Mouse (Mus musculus): ENCODE data around the gene Pdrg1.

The Pdrg1 gene

DNA sequence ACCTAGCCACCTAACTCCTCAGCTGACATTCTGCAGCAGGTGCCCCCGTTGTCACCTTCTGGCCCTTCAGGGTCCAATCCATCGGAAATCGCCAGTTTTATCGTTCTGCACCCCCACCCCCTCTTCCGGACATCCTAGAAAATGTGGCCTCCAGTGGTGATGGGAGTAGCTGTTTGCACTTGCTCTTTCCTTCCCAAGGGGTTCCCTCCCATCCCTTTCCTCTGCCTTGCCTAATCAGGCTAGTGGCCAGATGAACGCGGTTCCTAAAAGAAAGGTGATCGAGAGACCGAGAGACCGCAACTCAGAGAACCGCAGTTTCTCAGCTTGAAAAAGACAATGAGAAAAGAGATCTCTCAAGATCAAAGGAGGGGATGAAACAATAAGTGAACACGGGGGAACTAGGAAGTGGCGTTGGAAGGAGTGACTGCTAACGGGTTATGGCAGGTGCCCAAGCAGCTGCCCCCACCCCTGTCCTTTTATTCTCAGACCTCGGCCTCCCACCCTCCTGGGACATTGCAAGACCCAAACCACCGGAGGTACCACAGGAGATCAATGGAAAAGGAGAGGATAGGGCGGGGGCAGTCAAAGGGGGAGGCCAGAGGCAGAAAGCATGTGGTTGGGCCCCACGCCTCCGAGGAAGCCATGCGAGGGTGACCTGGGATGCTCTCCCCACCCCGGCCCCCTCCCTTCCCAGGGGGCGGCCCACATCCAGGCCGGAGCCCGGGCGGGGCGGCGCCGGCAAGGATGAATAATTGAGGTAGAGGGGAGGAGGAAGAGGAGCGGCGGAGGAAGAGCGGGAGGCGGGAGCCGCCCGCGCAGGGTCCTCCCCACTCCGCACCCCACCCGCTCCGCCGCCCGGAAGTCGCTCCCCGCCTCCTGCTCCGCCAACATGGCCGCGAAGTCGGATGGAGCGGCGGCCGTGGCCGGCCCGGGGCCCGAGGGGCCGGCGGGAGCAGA, 16.2 kb upstream of the Pdrg1 start, which contains the start of gene Xkr7:
TSS of gene Xkr7 (plus strand) at position 727 of the 957 bp plus-strand sequence.
- DNase-seq (ENCODE audit: low read depth, low spot score), result no peak

DNA sequence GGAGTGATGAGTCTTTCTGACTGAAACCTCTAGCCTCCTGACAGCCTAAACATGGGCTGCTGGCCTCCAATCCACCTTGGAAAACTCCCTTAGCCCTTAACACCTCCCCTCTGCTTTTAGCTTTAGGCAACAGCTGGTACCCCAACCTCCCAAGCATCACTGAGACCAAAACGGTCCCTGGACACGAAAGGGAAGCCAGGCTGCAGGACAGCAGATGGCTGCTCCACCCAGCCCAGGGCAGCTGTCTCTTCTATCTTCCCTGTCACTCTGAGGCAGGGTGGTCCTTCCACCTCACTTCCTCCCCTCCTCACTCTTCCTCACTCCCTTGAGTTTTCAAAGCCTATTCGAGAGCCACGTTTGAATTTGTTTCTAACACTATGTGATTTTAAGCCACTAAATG, 15.2 kb upstream of the Pdrg1 start:
- DNase-seq (ENCODE audit: low read depth, low spot score), result no peak

DNA sequence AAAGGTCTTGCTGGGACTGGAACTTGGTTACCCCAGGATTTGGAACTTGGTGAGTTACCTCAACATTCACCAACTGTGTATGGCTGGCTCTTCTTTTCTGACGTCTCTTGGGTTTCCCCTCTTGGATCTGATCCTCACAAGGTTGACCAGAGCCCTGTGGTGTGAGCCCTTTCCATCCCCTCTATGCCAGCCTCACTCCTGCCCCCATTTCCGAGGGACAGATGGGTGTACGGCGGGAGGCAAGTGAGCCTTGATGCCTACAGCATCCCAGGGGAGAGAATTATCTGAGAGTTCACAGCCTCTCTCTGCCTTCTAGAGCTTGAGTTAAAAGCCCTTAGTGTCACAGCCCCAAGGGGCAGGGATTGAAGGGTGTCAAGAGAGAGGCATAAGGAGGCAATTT, 12.3 kb upstream of the Pdrg1 start:
- no peak for DNase-seq (ENCODE audit: low read depth, low spot score)

DNA sequence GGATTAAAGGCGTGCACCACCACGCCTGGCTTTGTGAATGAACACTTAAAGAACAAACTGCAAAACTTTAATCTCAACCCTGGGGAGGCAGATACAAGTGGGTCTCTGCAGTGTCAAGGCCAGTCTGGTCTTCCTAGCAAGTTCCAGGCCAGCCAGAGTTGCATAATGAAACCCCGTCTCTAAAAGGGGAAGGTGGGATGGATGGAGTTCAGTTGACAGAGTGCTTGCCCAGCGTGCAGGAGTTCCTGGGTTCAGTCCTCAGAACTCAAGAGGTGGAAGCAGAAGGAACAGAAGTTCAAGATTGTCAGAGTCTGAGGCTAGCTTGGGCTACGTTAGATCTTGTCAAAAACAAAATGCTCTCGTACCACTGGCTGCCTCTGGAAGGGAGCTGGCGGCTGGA, 10.8 kb upstream of the Pdrg1 start:
- no peak for DNase-seq (ENCODE audit: low read depth, low spot score)

DNA sequence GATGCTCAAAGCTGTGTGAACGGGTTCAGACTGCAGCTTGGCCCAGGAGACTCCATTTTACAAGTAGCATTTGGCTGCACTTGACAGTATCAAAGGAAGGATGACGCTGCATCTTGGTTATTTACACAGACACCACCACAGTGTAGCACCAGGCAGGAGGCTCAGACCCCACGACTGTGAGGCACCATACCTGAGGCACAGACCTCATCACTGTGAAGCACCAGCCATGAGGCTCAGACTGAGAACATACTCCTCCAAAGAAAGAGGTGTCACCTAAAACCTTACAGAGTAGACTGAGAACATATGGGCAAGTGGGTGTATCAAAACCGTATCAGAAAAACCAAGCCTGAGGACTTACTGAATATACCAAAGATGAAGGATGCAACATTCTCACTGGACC, 7.6 kb upstream of the Pdrg1 start:
- no peak for DNase-seq (ENCODE audit: low read depth, low spot score)

DNA sequence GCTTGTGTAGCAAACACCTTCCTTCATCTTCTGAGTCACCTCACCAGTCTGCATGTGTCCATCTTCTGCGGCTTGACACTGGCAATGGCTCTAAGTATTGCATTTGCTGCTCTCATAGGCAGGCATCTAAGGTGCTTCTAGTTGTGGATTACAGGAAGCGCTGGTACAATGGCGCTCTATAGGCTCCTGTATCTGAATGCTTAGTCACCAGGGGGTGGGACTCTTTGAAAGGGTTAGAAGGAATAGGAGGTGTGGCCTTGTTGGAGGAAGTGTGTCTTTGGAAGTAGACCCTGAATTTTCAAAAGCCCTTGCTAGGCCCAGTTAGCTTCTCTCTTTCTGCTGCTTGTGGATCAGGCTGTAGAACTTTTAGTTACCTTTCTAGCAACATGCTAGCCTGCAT, 5.9 kb upstream of the Pdrg1 start:
- DNase-seq (ENCODE audit: low read depth, low spot score), result no peak

DNA sequence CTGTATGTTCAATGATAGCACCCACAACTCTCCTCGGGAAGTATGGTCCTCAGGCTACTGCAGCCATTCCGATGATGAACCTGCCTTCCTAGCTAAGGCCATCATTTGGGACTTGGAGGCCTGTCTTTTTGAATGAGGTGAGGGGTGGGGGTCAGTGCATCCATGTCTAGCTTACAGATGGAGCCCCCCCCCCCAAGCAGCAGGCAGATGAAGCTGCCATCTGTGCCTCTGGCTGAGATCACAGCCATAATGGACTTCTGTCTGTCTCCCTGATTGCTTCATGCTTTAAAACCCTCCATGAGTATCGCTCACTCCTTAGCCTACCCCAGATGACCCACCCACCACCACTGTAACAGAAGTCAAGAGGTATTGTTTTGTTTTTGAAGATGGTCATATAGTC, 4.1 kb upstream of the Pdrg1 start:
- no peak for DNase-seq (ENCODE audit: low read depth, low spot score)

DNA sequence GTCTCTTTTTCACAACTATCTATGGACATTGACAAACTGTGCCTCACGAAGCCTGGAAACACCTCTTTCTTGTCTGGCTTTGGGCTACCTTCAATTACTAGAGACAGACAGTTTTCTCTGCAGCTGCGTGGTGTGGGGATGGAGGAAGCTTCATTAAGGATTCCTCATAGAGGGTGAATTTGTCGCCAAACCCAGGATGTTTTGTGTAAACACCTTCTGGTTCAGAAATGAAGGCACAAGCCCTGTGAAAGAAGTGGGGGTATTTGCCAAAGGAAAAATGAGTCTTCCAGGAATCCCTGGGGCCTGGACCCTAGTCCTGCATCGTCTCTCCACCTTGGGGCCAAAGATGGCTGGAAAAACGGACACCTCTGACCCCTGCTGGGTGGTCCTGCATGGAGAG, 1.6 kb upstream of the Pdrg1 start:
- DNase-seq (ENCODE audit: low read depth, low spot score), result no peak

DNA sequence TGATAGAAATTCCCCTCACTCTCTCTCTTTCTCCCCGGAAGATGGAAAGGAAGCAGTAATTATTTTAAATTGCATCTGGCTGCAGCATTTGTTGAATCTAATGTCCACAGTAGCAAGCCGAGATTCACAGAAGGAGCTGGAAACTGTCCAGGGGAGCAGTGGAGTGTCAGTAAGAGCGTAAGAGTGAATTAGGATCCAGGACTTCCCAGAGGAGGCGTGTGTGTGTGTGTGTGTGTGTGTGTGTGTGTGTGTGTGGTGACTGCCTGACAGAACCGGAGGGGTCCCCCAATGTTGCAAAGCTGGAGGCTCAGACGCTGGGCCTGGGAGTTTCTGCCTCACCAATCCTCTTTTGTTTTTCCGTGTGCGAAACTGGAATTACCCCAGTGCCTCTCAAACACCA, 577 bp upstream of the Pdrg1 start:
- no peak for DNase-seq (ENCODE audit: low read depth, low spot score)

DNA sequence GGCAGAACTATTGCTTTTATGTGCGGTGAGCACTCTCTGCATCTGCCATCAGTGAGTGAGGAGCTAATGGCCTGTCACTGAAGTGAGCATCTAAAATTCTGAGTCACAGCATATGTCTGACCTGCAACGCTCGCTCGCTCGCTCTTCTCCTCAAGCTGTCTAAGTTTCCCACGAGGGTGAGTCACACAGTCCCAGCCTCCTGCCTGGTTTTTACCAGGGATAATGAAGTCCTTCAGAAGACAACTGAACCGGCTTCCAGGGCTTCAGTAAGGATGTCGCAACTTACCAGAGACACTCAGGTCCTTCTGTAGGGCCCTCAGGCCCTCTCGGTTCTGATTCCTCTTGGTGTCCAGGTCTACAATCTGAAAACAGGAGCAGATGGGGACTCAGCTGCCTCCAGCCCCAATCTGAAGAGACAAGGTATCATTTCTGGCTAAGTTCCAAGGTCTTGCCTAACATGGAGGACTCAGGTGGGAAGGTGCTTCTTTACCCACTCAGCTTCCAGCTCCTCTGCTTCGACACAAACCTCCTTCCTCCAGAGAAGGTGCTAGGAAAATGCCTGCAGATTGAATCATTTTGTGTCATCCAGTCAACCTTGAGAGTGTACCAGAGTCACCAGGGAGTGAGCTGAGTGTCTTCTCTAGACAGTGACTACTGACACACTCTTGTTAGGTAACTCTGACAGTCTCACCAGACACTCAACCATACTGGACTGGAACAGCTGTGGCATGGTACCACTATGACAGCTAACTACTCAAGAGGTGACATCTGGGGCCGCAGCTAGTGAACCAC, 1.3 kb downstream of the Pdrg1 start:
- no peak for DNase-seq (ENCODE audit: low read depth, low spot score)

DNA sequence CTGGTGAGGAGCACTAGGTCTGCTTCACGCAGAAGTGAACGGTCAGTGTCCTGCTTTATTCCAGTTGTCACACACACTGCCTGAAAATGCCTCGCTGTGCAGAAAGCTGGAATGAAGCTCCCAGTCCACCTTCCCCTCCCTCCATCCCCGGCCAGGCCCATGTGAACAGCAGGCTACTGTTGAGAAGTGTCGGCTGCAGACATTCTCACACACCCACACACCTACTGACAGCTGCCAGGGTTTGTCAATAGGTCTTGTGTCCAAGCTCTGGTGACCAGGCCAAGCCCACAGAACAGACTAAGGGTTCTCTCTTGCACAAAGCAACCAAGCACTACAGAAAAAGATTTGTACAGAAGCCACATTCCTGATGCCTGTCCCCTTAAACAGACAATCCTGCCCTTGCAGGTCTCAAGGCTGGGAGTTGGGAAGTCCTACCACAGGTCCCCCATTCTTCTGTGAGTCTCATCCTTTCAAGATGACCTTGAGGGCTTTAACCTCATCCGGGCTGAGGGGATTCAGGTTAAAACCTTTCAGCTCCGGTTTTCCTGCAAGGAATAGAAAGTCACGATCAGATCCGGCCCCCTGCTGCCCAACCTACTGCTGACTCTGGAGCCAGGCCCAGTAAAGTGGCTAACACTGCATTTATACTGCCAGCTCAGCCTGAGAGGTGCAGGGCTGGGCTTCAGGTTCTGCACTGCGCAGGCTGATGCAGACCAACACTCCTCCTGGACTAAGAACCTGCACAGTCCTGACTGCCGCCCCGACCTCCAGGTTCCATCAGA, 5.8 kb downstream of the Pdrg1 start:
- no peak for DNase-seq (ENCODE audit: low read depth, low spot score)

DNA sequence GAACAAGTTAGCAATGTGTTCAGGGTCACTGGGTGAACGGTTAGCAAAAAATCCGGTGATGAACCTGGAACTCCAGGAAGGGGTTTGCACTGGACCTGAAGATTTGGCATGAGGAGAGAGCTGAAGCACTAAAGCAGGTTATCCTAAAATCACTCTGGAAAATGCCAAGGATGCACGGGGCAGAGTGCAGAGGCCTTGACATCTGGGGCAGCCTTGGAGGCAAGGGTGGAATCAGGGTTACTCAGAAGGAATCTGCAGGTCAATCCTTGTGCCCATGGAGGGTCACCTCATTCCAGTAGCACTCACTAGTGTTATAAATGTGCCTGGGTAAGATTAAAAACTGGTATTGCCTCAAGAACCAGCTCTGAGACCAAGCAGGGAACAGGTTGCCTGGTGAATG, 9.2 kb downstream of the Pdrg1 start:
- DNase-seq (ENCODE audit: low read depth, low spot score), result no peak

DNA sequence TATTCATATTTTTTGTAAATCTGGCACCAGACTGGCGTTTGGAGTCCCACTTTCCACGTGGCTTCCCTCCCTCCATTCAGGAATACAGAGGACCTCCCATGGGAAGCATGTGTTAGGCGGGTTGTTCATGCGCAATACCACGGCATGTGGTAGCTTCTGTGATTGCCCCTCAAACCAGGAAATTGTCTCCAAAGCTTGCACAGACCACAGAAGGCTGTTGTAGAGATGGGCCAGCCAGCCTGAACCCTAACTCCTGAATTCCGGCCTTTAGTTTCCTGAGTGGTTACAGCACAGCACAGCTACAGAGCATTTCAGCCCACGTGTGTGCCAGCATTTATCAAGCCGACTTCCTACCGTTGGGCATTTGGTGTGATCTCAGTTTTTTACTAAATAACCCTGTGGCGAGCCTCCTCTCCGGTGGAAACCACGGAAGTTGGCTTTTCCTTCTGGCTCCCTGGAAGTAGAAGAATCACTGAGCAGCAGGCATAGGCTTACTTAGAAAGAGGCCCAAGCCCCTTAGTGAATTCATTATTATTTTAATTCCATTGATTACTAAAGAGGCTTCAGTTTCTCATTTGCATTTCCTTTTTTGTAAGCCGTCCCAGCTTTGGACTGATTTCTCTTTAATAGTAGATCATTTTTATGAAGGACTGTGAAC, 11.4 kb downstream of the Pdrg1 start:
- DNase-seq (ENCODE audit: low read depth, low spot score), result no peak

DNA sequence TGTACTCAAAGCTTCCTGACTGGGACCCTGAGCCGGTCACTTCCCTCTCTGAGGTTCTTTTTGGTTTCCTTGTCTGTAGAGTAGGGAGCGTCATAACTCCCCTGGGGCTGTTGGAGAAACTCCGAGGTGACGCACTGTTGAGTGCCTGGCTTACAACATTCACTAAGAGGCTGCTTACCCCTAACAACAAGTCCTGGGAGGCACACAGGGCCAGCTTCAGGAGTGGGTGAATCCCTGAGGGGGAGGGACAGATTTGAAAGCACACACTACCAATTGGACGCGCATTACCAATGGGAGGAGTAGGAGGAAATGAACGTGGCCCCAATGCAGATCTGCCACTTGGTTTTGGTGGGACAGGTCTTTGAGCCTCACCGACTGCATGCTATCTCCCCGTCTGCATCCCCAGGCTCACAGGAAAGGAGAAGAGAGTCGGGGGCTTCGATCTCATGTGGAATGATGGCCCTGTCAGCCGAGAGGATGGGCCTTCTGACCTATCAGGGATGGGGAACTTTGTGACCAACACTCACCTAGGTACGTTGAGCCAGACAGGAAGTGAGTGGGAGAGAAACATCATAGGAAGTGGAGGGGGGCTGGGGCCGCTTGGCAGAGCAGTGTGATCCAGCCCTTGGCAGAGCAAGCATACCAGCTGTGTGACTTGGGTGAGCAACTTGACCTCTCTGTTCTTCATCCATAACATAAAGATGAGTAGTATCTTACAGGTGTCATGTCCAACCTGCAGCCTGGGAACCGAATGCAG, 12.6 kb downstream of the Pdrg1 start:
- no peak for DNase-seq (ENCODE audit: low read depth, low spot score)

DNA sequence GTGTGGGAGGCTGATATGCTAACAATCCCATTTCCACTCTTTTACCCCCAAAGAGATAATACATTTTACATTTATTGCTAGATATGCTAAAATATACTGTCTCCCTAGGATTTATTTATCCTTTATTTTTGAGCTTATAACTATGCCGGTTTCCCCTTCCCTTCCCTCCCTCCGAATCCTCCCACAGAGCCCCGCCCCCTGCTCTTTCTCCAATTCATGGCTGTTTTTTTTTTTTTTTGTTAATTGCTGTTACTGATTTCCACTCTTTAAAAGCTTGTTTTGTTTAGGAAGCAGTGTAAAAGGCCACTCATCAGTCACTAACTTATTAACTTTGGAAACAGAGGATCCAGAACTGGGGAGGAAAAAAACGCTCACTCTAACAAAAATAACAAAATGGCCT, 18.2 kb downstream of the Pdrg1 start:
- DNase-seq (ENCODE audit: low read depth, low spot score), result no peak

DNA sequence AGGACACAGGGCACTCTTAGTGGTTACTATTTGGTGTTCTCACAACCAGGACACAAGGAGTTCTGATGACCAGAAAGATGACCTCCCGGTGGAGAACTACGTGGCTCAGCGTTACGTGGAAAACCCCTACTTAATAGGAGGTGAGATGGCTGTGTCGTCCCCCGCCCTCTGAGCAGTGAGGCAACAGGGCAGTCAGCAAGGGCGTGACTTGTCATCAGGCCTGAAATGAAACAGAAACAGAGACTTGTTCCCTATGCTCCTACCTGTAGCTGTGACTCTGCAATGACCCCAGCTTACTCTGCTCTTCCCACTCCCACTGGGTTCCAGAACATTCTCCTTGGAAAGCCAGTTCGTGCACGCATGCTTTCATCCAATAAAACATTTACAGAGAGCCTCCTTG, 23.7 kb downstream of the Pdrg1 start:
- DNase-seq (ENCODE audit: low read depth, low spot score), result no peak

DNA sequence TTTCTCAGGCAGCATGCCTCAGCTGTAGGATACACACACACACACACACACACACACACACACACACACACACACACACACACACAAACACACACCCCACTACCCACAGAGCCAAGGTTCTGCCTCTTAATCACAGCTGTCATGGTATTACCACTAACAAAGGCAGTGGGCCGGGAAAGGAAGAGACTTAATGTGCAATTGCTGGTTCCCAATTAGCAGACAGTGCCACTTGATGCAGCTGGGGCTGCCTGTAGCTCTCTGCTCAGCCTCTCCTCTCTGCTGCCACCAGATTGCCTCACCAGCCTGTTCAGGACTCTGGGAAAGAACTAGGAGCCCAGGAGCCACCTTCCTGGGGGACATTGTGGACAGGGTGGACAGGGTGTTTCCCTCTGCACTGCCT, 29.6 kb downstream of the Pdrg1 start:
- DNase-seq (ENCODE audit: low read depth, low spot score), result no peak

DNA sequence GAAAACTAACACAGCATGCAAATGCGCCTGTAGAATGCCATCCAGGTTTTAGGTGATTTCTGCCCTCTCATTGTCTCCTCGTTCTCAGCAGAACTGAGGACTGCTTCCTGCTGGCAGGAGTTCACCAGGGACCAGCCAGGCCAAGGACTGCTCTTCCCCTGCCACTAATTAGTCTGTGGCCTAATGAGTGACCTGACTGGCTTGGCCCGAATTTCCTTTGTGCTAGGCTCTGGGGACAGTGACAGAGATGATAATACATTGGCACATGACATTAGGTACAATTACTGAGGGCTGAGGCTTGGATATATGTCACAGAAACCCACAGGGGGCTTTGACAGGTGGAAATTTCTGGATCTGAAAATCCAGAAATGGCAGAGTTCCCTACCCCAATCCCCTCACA, 38.2 kb downstream of the Pdrg1 start:
- no peak for DNase-seq (ENCODE audit: low read depth, low spot score)

DNA sequence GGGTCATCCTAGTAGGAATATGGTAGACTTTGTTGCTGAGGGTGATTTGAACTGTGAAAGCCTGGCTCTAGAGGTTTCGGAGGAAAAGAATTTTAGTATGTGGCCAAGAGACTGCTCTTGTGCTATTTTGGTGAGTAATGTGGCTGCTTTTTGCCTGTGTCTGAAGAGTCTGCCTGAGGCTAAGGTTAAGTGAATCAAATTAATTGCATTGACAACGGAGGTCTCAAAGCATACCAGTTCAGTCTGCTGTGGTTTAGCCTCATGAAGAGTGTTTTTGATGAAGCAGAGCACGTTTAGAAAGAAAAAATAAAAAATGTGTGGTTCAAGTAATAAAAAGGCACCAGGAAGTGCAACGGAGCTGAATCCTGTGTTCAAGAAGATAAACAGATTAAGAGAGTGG, 49.7 kb downstream of the Pdrg1 start:
- no peak for DNase-seq (ENCODE audit: low read depth, low spot score)

DNA sequence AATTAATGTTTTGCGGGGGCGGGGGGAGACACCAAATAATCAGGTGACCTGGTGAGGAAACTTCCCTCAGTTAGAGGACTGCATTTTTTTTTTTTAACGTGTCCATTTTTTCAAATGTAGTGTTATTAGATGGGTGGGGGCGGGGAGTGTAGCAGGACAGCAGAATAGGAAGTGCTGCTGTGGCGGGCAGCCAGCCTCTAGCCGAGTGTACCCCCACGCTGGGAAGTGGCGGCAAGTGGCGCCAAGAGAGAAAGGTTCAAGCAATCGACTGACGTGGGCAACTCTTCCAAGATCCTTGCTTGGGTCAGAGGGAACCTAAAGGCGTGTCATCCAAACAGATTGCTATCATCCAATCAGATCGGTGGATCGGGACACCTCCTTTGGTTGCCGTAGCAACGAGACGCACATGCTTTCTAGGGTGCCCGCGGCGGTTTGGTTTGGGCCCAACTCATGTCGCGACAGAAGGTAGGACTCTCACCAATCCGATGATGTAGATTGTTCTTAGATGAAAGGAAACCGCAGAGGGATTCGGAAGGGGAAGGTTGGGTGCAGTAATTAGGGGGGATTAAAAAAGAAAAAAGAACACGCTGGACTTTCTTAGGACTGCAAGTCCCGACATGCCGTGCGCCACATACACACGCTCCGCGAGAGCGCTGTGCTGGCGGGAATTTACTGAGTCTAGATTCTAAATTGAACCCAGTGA, 53.0 kb downstream of the Pdrg1 start, which contains the start of gene Ttll9:
TSS of gene Ttll9 (plus strand) at position 395 of the 703 bp plus-strand sequence.
- DNase-seq (ENCODE audit: low read depth, low spot score), result no peak
